In the genomic region with DNA sequence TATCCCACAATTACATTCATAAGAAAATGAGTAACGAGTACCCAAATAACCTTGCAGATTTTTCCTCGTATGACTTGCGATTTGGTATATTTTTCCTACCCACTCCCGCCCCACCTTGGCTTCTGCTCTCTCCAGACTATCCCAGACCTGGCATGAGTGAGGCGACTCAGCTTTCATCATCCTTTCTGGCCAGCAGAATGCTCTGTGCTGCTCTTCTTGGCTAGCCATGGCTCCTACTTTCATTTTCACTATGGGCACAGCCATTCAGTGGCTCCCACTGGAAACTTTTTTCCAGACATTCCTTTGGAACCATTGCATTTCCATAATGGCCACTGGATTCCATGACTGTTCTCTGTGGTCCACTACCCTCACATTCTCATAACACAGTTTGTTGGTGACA, we compare ENCODE assay signal across 28 mouse cellular contexts.
A peak's percentile ranks its signal among the peaks of the same experiment; 100 is the strongest.
DNase-seq lines count a peak whose midpoint lies in the region; TF ChIP-seq lines count a peak whose summit lies in the region.
"Had no signal": no experiment of that assay in that cellular context is flagged by ENCODE, and none has a peak within 500 bp of the region (broad histone marks: within the 10 kb centered on the region; RNA-seq: fewer than 3 reads in every experiment).

No protein-coding gene starts in this region.

- no peaks in the 10 kb centered on the region for H3K36me3 ChIP-seq in CH12.LX (replicated peaks in 1 of 2; ENCODE audit: control insufficient read depth in 1 of 2, insufficient read depth in 1 of 2, low read length in 1 of 2)
- H3K36me3 ChIP-seq in myocyte (ENCODE audit: control insufficient read depth, insufficient read depth): no peaks in the 10 kb centered on the region
- H3K36me3 ChIP-seq: embryonic facial prominence, embryonic 15.5 days; G1E; heart, embryonic 12.5 days; hindbrain, embryonic 13.5 days; neural tube, embryonic 15.5 days had no signal

- H3K27ac ChIP-seq in CH12.LX (ENCODE audit: insufficient read depth, low read depth): no peak overlapping the region
- H3K27ac ChIP-seq: embryonic facial prominence, embryonic 15.5 days; forebrain, embryonic 13.5 days; hindbrain, embryonic 13.5 days; liver, embryonic 14.5 days; macrophage; neural tube, embryonic 15.5 days had no signal

- no peak for TF ChIP-seq CTCF in CH12.LX (conservative IDR thresholded peaks at IDR 0.05 in 1 of 2, IDR thresholded peaks at IDR 0.05 in 1 of 2; ENCODE audit: low read depth in 2 of 2, low read length in 2 of 2)

- intact Hi-C loops in gastrocnemius, postnatal 36 days (cut with DNase I): no loop called here

- H3K4me2 ChIP-seq in CH12.LX (ENCODE audit: insufficient read depth, low read depth, poor library complexity, severe bottlenecking) (peak overlapping the region; percentile 37; the same call in 1 of the 2 replicates), myocyte (ENCODE audit: low read depth) (peak overlapping the region; percentile 68)
- H3K4me2 ChIP-seq: embryonic facial prominence, embryonic 15.5 days; forebrain, embryonic 13.5 days; heart, embryonic 12.5 days; hindbrain, embryonic 13.5 days; neural tube, embryonic 15.5 days had no signal

- no peak for TF ChIP-seq EP300 in CH12.LX (IDR thresholded peaks at IDR 0.05; ENCODE audit: low read length)

- peak; percentile 12 for DNase-seq in gastrocnemius, adult 18-20 months (ENCODE audit: low spot score)
- no peak for DNase-seq in gastrocnemius, postnatal 36 days
- DNase-seq in CH12.LX (ENCODE audit: extremely low read depth) (no peak), adipocyte (ENCODE audit: low spot score) (peak; percentile 45)
- DNase-seq in frontal cortex, postnatal 36 days (ENCODE audit: low spot score in 2 of 2): no peak
- DNase-seq in cerebellum, adult 11 months: no peak
- DNase-seq: cerebellum, adult 11-12 months; cerebellum, adult 9-11 months; heart, postnatal 4 days; kidney, adult 9 months; kidney, postnatal 14 days; layer of hippocampus, adult 9-11 months; liver; lung, adult 2 months; lung, postnatal 10 days; midbrain, embryonic 14.5 days; retina, postnatal 1 day; right cerebral cortex, postnatal 14 days; thymus, postnatal 36 days had no signal

- no peak overlapping the region for H3K4me3 ChIP-seq in CH12.LX (replicated peaks in 1 of 3; ENCODE audit: low read depth in 2 of 3, low read length in 2 of 3, poor library complexity in 1 of 3)
- no peak overlapping the region for H3K4me3 ChIP-seq in myocyte
- H3K4me3 ChIP-seq: embryonic facial prominence, embryonic 15.5 days; forebrain, embryonic 13.5 days; heart, embryonic 12.5 days; hindbrain, embryonic 13.5 days; neural tube, embryonic 15.5 days had no signal

- TF ChIP-seq POLR2A in CH12.LX (IDR thresholded peaks at IDR 0.05; ENCODE audit: low read depth, low read length) (no peak), myocyte (IDR thresholded peaks at IDR 0.05; ENCODE audit: insufficient read length, low read depth) (no peak)

- 0 out of 4 replicates have a peak, but pooled peaks cover 0 to 3% of the 10 kb centered on the region in 2 experiments for H3K4me1 ChIP-seq in CH12.LX (ENCODE audit: control insufficient read depth in 1 of 2, insufficient read depth in 2 of 2)
- H3K4me1 ChIP-seq: embryonic facial prominence, embryonic 15.5 days; forebrain, embryonic 13.5 days; heart, embryonic 12.5 days; hindbrain, embryonic 13.5 days; neural tube, embryonic 15.5 days had no signal

- in situ Hi-C loops in CH12.LX (cut with MboI; ENCODE audit: low pct_ligation_motif_present, low pct_unique_long_range_greater_than_20kb, low sequenced_read_pairs): no loop called here

- H3ac ChIP-seq in myocyte (ENCODE audit: control insufficient read depth, insufficient read length): no peak overlapping the region

- no peaks in the 10 kb centered on the region for H3K9me3 ChIP-seq in CH12.LX (replicated peaks; ENCODE audit: low read length)
- H3K9me3 ChIP-seq: embryonic facial prominence, embryonic 15.5 days; forebrain, embryonic 13.5 days; G1E; heart, embryonic 12.5 days; hindbrain, embryonic 13.5 days; neural tube, embryonic 15.5 days had no signal

- H3K79me2 ChIP-seq in CH12.LX (replicated peaks; ENCODE audit: control insufficient read depth, extremely low read depth, insufficient read depth, poor library complexity, severe bottlenecking): no peaks in the 10 kb centered on the region
- no peaks in the 10 kb centered on the region for H3K79me2 ChIP-seq in myocyte (ENCODE audit: control insufficient read depth, insufficient read depth)

- no peak overlapping the region for H3K9ac ChIP-seq in CH12.LX (ENCODE audit: insufficient read depth, low read depth)
- H3K9ac ChIP-seq: embryonic facial prominence, embryonic 15.5 days; forebrain, embryonic 13.5 days; heart, embryonic 12.5 days; hindbrain, embryonic 13.5 days; liver, embryonic 14.5 days; neural tube, embryonic 15.5 days had no signal

- TF ChIP-seq RAD21 in CH12.LX (IDR thresholded peaks at IDR 0.05; ENCODE audit: low read depth, low read length): no peak

- dilution Hi-C loops in CH12.LX (cut with MboI; ENCODE audit: extremely low pct_ligation_motif_present, extremely low pct_unique_long_range_greater_than_20kb, low sequenced_read_pairs): no loop called here

- H3K27me3 ChIP-seq in CH12.LX (replicated peaks) (no peaks in the 10 kb centered on the region), myocyte (ENCODE audit: control insufficient read depth, insufficient read depth, insufficient read length) (no peaks in the 10 kb centered on the region)
- H3K27me3 ChIP-seq: embryonic facial prominence, embryonic 15.5 days; forebrain, embryonic 13.5 days; heart, embryonic 12.5 days; hindbrain, embryonic 13.5 days; neural tube, embryonic 15.5 days had no signal

TF ChIP-seq in CH12.LX, 34 proteins besides CTCF, POLR2A, EP300 and RAD21:
- no peak for TF ChIP-seq KAT2A (IDR thresholded peaks at IDR 0.05; ENCODE audit: insufficient replicate concordance, low read length)
- no peak for TF ChIP-seq ETS1 (conservative IDR thresholded peaks at IDR 0.05; ENCODE audit: low read depth, low read length)
- no peak for TF ChIP-seq MAFK (IDR thresholded peaks at IDR 0.05; ENCODE audit: insufficient replicate concordance, low read length)
- TF ChIP-seq E2F4 (IDR thresholded peaks at IDR 0.05; ENCODE audit: insufficient replicate concordance, low read depth, low read length): no peak
- no peak for TF ChIP-seq TBP (conservative IDR thresholded peaks at IDR 0.05; ENCODE audit: low read depth, low read length)

TF ChIP-seq in myocyte, 11 proteins besides CTCF, POLR2A, EP300 and RAD21:
- no peak for TF ChIP-seq TCF3 (IDR thresholded peaks at IDR 0.05; ENCODE audit: insufficient read length, low read depth)
- TF ChIP-seq E2F4 (IDR thresholded peaks at IDR 0.05; ENCODE audit: insufficient read depth): no peak
- no peak for TF ChIP-seq TCF12 (IDR thresholded peaks at IDR 0.05; ENCODE audit: insufficient read depth, poor library complexity, severe bottlenecking)
- TF ChIP-seq MYOG (IDR thresholded peaks at IDR 0.05; ENCODE audit: control insufficient read depth in 1 of 3, insufficient read depth in 1 of 3, insufficient read length in 2 of 3, low read depth in 2 of 3): no peak
- TF ChIP-seq REST (IDR thresholded peaks at IDR 0.05; ENCODE audit: insufficient read depth, insufficient read length): no peak
- no peak for TF ChIP-seq POLR2AphosphoS2 (IDR thresholded peaks at IDR 0.05; ENCODE audit: insufficient read length, low read depth)
- TF ChIP-seq CEBPB (IDR thresholded peaks at IDR 0.05; ENCODE audit: insufficient read depth, poor library complexity, severe bottlenecking): no peak
- TF ChIP-seq MAX (IDR thresholded peaks at IDR 0.05; ENCODE audit: low read depth): no peak
- TF ChIP-seq USF1 (IDR thresholded peaks at IDR 0.05; ENCODE audit: low read depth): no peak
TF ChIP-seq in myocyte: peak in this region for 0.

Comparison
In these comparisons a context has a peak if more than half of its experiments do, and no peak if none do; other contexts are left out.
1. DNase-seq: peak in gastrocnemius, adult 18-20 months (single experiment) and adipocyte (single experiment); none in gastrocnemius, postnatal 36 days (0 of 2), CH12.LX (single experiment), frontal cortex, postnatal 36 days (0 of 2) and cerebellum, adult 11 months (single experiment).